Mouse (Mus musculus) C2C12 (cell line): Measurements from ENCODE around the gene Gap43.

Source experiments
- CTCF ChIP-seq: IDR thresholded peaks from one replicate; pipeline ENCODE4 v1.5.1; 2011; ENCODE audit not compliant: control insufficient read depth, insufficient read depth, insufficient read length
- FOSL1 ChIP-seq: IDR thresholded peaks from one replicate; pipeline ENCODE4 v1.8.0; 2011; ENCODE audit warnings: mild to moderate bottlenecking, low read length; ENCODE audit not compliant: poor library complexity, insufficient read depth, severe bottlenecking
- MAX ChIP-seq: IDR thresholded peaks from one replicate; pipeline ENCODE4 v1.6.1; 2011; ENCODE audit warnings: mild to moderate bottlenecking, control low read depth
- MYOG ChIP-seq: IDR thresholded peaks from one replicate; pipeline ENCODE4 v1.6.1; 2011; ENCODE audit not compliant: control insufficient read depth, insufficient read length; ENCODE audit errors: extremely low read depth
- USF1 ChIP-seq: IDR thresholded peaks from one replicate; pipeline ENCODE4 v1.6.1; 2011; ENCODE audit warnings: low read depth, mild to moderate bottlenecking, control low read depth, moderate library complexity

- TF ChIP-seq CTCF (peak; percentile 40), MYOG (no peak), MAX (no peak), USF1 (no peak), FOSL1 (no peak)
Observed at GRCm38 (mm10) chr16:42276216-42277141, 64.0 kb downstream of the Gap43 start.
